Mouse (Mus musculus): ENCODE data around the gene Trmt1l.

DNA sequence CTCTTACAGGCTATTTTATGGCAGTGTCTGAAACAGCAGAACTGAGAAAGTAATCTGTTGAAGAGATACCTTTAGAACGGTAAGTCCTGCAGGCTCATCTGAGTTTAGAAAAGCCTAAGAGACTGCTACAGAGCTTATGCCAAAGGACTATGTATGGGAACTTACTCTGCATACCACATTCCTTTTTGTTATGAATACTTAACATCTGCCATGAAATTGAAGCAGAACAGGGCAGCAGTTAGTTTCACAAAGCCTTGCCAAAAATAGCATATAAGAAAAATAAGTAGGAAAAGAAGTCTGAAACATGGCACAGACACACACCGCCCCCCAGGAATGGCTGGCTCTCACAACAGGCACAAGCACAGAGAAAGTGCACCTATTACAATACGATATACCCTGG is 18.5 kb upstream of the Trmt1l start:
- TF ChIP-seq E2F4 (IDR thresholded peaks at IDR 0.05; ENCODE audit: borderline replicate concordance, low read depth, low read length): no peak
- no peak for TF ChIP-seq TCF12 (IDR thresholded peaks at IDR 0.05; ENCODE audit: low read depth, low read length)
- TF ChIP-seq CTCF (IDR thresholded peaks at IDR 0.05 in 2 of 3, conservative IDR thresholded peaks at IDR 0.05 in 1 of 3; ENCODE audit: control insufficient read depth in 1 of 3, insufficient read depth in 1 of 3, low read depth in 2 of 3, low read length in 3 of 3, poor library complexity in 1 of 3, severe bottlenecking in 1 of 3): no peak
- no peak for TF ChIP-seq ZNF384 (IDR thresholded peaks at IDR 0.05; ENCODE audit: low read depth, low read length)
- no peak for TF ChIP-seq GATA1 (IDR thresholded peaks at IDR 0.05; ENCODE audit: low read depth, low read length)
- no peak for TF ChIP-seq POLR2A (IDR thresholded peaks at IDR 0.05; ENCODE audit: control insufficient read depth in 1 of 2, insufficient read depth in 1 of 2, low read depth in 1 of 2, low read length in 2 of 2, poor library complexity in 1 of 2)
- TF ChIP-seq GABPA (IDR thresholded peaks at IDR 0.05; ENCODE audit: low read depth, low read length): no peak
- TF ChIP-seq USF1 (IDR thresholded peaks at IDR 0.05; ENCODE audit: low read depth, low read length): no peak
- TF ChIP-seq TAL1 (IDR thresholded peaks at IDR 0.05; ENCODE audit: low read length): no peak
- TF ChIP-seq UBTF (IDR thresholded peaks at IDR 0.05; ENCODE audit: borderline replicate concordance, insufficient read depth, low read depth, low read length): no peak

All from MEL (cell line).